Mouse (Mus musculus) intestine, embryonic 14.5 days (tissue): ENCODE data around the gene Aldh2. TPM values are rescaled to one million over a fixed set of nuclear protein-coding genes. Genes with fewer than 3 reads are reported as not detected.
"Not testable (repeated sequence)": the region's sequence is repeated elsewhere in the genome, so short reads cannot be mapped to it uniquely, and the experiment has no call there.

Experiments
- ATAC-seq: fragments of 200-750 bp; cut with Nextera tagmentation; replicated peaks from 2 replicates; pipeline ENCODE4 v1.8.0; 2017; ENCODE audit warnings: low read depth, moderate number of reproducible peaks, moderate TSS enrichment, moderate library complexity; ENCODE audit not compliant: low FRiP score, low TSS enrichment
- DNase-seq: peaks from one replicate; pipeline ENCODE4 v3.0.0-alpha.2; 2018; ENCODE audit warnings: low spot score
- H3K27ac ChIP-seq: fragments of 300-500 bp; sonication (generic); 2 replicates; pipeline ENCODE4 v1.5.1; 2014; ENCODE audit warnings: low read depth, mild to moderate bottlenecking, control low read depth
- H3K27me3 ChIP-seq: fragments of 300-500 bp; sonication (generic); replicated peaks from 2 replicates; pipeline ENCODE4 v1.6.1; 2014; ENCODE audit warnings: low read length, control low read depth; ENCODE audit not compliant: control insufficient read depth, insufficient read depth
- H3K36me3 ChIP-seq: fragments of 300-500 bp; sonication (generic); 2 replicates; pipeline ENCODE4 v1.6.1; 2014; ENCODE audit warnings: low read length, control low read depth; ENCODE audit not compliant: control insufficient read depth, insufficient read depth
- H3K4me1 ChIP-seq: fragments of 300-500 bp; sonication (generic); replicated peaks from 2 replicates; pipeline ENCODE4 v1.6.1; 2014; ENCODE audit warnings: low read length, control low read depth, mixed read lengths; ENCODE audit not compliant: control insufficient read depth, insufficient read depth
- H3K4me2 ChIP-seq: fragments of 300-500 bp; sonication (generic); 2 replicates; pipeline ENCODE4 v1.6.1; 2014; ENCODE audit warnings: low read length
- H3K4me3 ChIP-seq: fragments of 300-500 bp; sonication (generic); 2 replicates; pipeline ENCODE4 v1.5.1; 2014; ENCODE audit warnings: low read depth, low read length, control low read depth, mixed read lengths
- H3K9ac ChIP-seq: fragments of 300-500 bp; sonication (generic); 2 replicates; pipeline ENCODE4 v1.6.1; 2014; ENCODE audit warnings: mild to moderate bottlenecking, low read length
- H3K9me3 ChIP-seq: fragments of 300-500 bp; sonication (generic); 2 replicates; pipeline ENCODE4 v1.6.1; 2016; ENCODE audit warnings: low read length, control low read depth; ENCODE audit not compliant: control insufficient read depth
- WGBS: fragments of 180-500 bp; shearing (Covaris S2); extraction: QIAGEN DNeasy Blood & Tissue Kit; methylation state at CpG from one replicate; pipeline ENCODE4 v1.1.7; 2014; 5-methylcytosine and 5-hydroxymethylcytosine counted together
- polyA plus RNA-seq: library from polyadenylated mRNA; unstranded; fragments of >200 nt; fragmentation: Nextera tagmentation; extraction: Ambion mirVana; gene quantifications from 2 replicates; pipeline ENCODE4 v1.2.1, GENCODE M21; 2014

The Aldh2 gene
- polyA plus RNA-seq, 1 experiment from 2014 or later, result 70.2 TPM

DNA sequence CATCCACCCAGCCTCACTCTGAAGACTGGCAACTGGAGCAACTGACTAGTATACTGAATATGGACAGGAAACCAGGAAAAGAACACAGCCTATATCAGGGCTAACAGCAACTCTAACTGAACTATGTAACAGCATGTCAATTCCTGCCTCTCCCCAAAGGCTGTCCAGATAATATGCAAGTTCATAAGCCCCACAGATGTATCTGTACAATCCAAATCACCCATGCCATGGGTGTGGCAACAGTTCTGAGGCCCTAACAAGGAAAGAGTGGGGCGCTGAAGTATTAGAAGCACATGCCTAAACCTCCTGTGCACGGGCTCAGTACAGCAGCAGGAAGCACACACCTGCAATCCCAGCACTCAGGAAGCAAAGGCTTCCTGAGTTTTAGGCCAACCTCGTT, 58.5 kb downstream of the Aldh2 start:
- Histone ChIP-seq H3K9ac (no peak overlapping the region), H3K27me3 (no peaks in the 10 kb centered on the region), H3K4me1 (no peaks in the 10 kb centered on the region), H3K27ac (no peak overlapping the region), H3K4me2 (no peak overlapping the region), H3K4me3 (no peak overlapping the region), H3K9me3 (no peaks in the 10 kb centered on the region), H3K36me3 (peaks cover 84% of the 10 kb centered on the region)
- ATAC-seq, result no peak
- WGBS, result 94% methylated on average over 3 of the region's 3 CpGs
- DNase-seq, result no peak

DNA sequence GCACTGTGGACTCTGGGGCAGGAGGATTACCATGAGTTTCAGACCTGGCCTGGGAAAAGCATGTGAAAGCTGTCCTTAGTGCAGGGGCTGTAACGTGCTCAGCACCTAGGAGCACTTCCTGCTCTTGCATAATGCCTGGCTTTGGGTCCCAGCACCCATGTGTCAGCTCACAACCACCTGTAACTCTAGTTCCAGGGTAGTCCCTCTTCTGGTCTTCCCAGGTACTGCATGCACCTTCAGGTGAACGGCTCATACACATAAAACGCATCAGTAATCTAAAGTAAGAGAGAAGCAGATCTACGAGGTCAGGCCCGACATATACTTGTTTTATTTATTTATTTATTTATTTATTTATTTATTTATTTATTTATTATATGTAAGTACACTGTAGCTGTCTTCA, 59.1 kb downstream of the Aldh2 start:
- ATAC-seq (no peak), DNase-seq (no peak)
- no peak overlapping the region for H3K27ac ChIP-seq
- no peaks in the 10 kb centered on the region for H3K9me3 ChIP-seq
- WGBS, result 91% methylated on average over 5 of the region's 5 CpGs
- no peaks in the 10 kb centered on the region for H3K4me1 ChIP-seq
- no peak overlapping the region for H3K9ac ChIP-seq
- H3K4me3 ChIP-seq, result no peak overlapping the region
- H3K4me2 ChIP-seq, result no peak overlapping the region
- H3K36me3 ChIP-seq, result peaks cover 89% of the 10 kb centered on the region
- H3K27me3 ChIP-seq, result no peaks in the 10 kb centered on the region

DNA sequence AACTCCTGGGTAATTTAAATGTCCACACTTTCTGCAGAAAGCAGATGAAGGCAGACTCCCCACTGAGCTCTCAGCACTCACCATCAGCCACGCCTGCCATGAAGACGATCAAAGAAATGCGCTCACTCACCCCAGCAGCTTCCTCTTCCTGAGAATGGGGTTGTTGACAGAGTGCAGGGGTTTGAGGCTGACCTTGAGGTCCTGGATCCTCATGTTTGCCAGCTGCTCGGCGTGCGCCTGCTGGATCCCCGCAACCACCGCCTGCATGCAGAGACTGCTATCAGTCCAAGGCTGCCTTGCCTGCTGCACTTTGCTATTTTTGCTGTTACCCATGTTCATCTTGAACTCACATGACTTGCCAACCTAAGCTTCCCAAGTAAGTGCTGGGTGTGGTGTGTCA, 66.7 kb downstream of the Aldh2 start:
- H3K27me3 ChIP-seq, result no peaks in the 10 kb centered on the region
- whole genome bisulfite sequencing, result 77% methylated on average over 8 of the region's 8 CpGs
- H3K27ac ChIP-seq, result no peak overlapping the region
- DNase-seq (no peak), ATAC-seq (no peak)
- no peaks in the 10 kb centered on the region for H3K9me3 ChIP-seq
- H3K4me3 ChIP-seq, result no peak overlapping the region
- no peak overlapping the region for H3K9ac ChIP-seq
- H3K4me2 ChIP-seq, result no peak overlapping the region
- H3K4me1 ChIP-seq, result no peaks in the 10 kb centered on the region
- H3K36me3 ChIP-seq, result peaks cover 91% of the 10 kb centered on the region

DNA sequence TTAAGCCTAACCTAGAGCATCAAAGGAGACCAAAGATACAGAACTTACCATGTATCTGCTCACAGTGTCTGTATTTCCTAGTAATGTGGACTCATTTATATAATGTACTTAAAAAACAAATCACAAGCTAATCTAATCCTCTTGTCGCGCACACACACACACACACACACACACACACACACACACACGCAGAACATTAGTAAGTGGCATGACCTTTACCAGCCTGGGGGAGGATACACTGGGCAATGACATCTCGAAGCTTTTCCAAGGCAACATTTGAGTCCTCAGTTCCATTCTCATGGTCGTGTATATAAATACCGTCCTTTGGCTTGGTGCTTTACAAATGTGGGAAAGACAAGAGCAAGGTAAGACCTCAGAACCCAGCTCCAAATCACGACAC, 67.1 kb downstream of the Aldh2 start:
- ATAC-seq (no peak), DNase-seq (no peak)
- Histone ChIP-seq H3K4me3 (no peak overlapping the region), H3K27me3 (no peaks in the 10 kb centered on the region), H3K9me3 (no peaks in the 10 kb centered on the region), H3K27ac (no peak overlapping the region), H3K9ac (no peak overlapping the region), H3K4me1 (no peaks in the 10 kb centered on the region), H3K4me2 (no peak overlapping the region), H3K36me3 (peaks cover 91% of the 10 kb centered on the region)
- 89% methylated on average over 7 of the region's 7 CpGs for WGBS

DNA sequence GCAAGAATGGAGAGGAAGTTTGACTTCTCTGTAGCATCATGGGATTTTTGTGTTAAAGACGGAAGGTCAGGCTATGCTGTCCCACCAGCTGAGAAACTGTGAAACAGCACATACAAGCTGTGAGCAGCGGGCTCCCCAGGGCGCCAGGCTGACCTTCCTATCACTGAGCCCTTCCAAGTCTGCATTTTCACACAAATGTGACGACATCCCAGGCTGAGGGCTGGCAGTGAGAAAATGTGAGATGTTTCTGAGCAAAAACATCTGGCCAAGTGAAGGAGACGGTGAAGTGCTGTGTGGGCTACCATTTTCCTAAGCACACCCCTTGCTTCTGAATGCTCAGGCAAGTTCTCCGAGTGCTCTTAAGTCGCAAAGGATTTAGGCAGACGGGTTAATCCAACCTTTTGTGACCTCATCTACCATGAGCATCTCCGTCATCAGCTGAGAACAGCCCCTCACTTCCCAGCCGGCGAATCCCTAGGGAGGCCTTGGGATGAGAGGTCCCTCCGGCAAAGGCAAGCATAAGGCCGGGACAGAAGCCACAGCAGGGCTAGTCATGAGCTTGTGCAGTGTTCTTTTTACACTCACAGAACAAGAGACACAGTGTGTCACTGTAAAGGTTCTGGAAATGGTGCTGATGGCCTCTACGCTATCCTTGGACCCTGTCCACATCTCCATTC, 67.7 kb downstream of the Aldh2 start:
- WGBS, result 78% methylated on average over 14 of the region's 14 CpGs
- Histone ChIP-seq H3K9me3 (no peaks in the 10 kb centered on the region), H3K4me2 (no peak overlapping the region), H3K27ac (no peak overlapping the region), H3K27me3 (no peaks in the 10 kb centered on the region), H3K36me3 (peaks cover 91% of the 10 kb centered on the region), H3K9ac (no peak overlapping the region), H3K4me3 (no peak overlapping the region), H3K4me1 (no peaks in the 10 kb centered on the region)
- no peak for ATAC-seq
- no peak for DNase-seq

DNA sequence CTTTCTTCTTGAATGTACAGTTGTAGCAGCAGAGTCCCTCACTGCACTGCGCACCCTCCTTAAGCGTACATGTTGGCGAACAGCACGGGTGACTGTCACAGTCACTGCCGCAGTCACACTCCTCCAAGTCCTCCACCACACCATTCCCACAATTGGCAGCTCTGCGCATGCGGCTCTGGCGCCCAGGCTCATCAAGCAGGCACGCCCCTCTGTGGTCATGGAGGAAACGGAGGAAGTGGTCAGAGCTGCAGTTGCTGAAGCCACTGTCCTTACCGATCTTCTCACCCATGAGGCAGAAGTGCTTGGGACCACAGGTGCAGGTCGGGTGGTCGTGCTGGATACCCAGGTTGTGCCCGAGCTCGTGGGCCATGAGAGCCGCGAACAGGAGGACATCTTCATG, 73.9 kb downstream of the Aldh2 start:
- not testable (repeated sequence) for H3K27me3 ChIP-seq, H3K9ac ChIP-seq, H3K4me1 ChIP-seq, ATAC-seq, H3K4me3 ChIP-seq, H3K9me3 ChIP-seq, H3K4me2 ChIP-seq, DNase-seq, H3K27ac ChIP-seq
- H3K36me3 ChIP-seq, result peaks cover 46% of the 10 kb centered on the region
- 93% methylated on average over 11 of the region's 17 CpGs for WGBS

DNA sequence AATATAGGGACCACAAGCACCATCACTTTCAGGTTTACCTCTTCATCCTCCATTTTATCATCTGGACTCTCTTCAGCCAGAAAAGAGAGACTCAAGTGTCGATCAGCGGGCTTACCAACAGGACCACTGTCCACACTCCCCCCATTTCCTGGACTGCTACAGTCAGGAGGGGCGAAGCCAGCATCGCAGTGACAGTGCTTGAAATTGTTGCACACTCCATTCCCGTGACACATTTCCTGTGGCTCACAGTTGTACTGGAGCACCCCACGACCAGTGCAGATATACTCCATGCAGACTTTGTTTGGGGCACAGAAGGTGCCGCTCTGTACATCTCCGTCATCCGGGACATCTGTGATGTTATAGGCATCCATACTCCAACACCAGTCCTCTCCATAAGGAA, 74.6 kb downstream of the Aldh2 start:
- H3K36me3 ChIP-seq, result peaks cover 38% of the 10 kb centered on the region

More for the DNA sequence above, 74.6 kb downstream of the Aldh2 start:
- Histone ChIP-seq H3K4me1 (no peaks in the 10 kb centered on the region), H3K9me3 (no peaks in the 10 kb centered on the region), H3K27me3 (no peaks in the 10 kb centered on the region), H3K9ac (no peak overlapping the region), H3K4me2 (no peak overlapping the region), H3K27ac (no peak overlapping the region), H3K4me3 (no peak overlapping the region)
- ATAC-seq, result no peak
- DNase-seq, result no peak
- WGBS, result 92% methylated on average over 9 of the region's 9 CpGs

Other genes with a start within 250 kb of the Aldh2 start
- gene Trafd1, start 208.2 kb downstream of the Aldh2 start, polyA plus RNA-seq, result 72.4 and 74.9 TPM in 2 replicates
- gene Naa25, start 195.9 kb downstream of the Aldh2 start, polyA plus RNA-seq, result 47.4 and 53.2 TPM in 2 replicates
- 1.8 and 2.7 TPM in 2 replicates for gene Tmem116, start 141.9 kb downstream of the Aldh2 start, polyA plus RNA-seq
- 164 and 167 TPM in 2 replicates for gene Erp29, start 141.3 kb downstream of the Aldh2 start, polyA plus RNA-seq
- gene Adam1b, start 90.4 kb downstream of the Aldh2 start, polyA plus RNA-seq, result 0.07 and 0.16 TPM in 2 replicates
- gene Adam1a, start 48.3 kb downstream of the Aldh2 start, polyA plus RNA-seq, result 1.6 and 2.1 TPM in 2 replicates
- gene Gm42878, start 48.3 kb downstream of the Aldh2 start, polyA plus RNA-seq, result not detected in 2 replicates
- 48.8 and 59.8 TPM in 2 replicates for gene Mapkapk5, start 47.9 kb downstream of the Aldh2 start, polyA plus RNA-seq
- gene Acad12, start 25.1 kb upstream of the Aldh2 start, polyA plus RNA-seq, result 2.4 and 3.4 TPM in 2 replicates
- 4.3 and 4.7 TPM in 2 replicates for gene Acad10, start 66.7 kb upstream of the Aldh2 start, polyA plus RNA-seq
- gene Brap, start 66.7 kb upstream of the Aldh2 start, polyA plus RNA-seq, result 31.5 and 32.8 TPM in 2 replicates
- gene Atxn2, start 117.5 kb upstream of the Aldh2 start, polyA plus RNA-seq, result 59.4 and 59.8 TPM in 2 replicates
- 15.4 and 16.3 TPM in 2 replicates for gene Sh2b3, start 243.8 kb upstream of the Aldh2 start, polyA plus RNA-seq